Mouse (Mus musculus): ENCODE measurements at regions not wholly inside any gene's neighbourhood (a gene's known extent, or its start where the extent isn't known, plus 50 kb on each side); places are given as distances from the start of the nearest gene placed in this dataset.

- peak; percentile 9 to 29 for DNase-seq
Observed at GRCm38 (mm10) chr10:53852091-53852490, 101.2 kb upstream of the Fam184a start.

GRCm38 (mm10) chr10:53850568-53850967 lies 99.6 kb upstream of the Fam184a start:
- DNase-seq, result no peak

GRCm38 (mm10) chr10:53813244-53813620 lies 62.3 kb upstream of the Fam184a start:
- no peak for DNase-seq

DNA sequence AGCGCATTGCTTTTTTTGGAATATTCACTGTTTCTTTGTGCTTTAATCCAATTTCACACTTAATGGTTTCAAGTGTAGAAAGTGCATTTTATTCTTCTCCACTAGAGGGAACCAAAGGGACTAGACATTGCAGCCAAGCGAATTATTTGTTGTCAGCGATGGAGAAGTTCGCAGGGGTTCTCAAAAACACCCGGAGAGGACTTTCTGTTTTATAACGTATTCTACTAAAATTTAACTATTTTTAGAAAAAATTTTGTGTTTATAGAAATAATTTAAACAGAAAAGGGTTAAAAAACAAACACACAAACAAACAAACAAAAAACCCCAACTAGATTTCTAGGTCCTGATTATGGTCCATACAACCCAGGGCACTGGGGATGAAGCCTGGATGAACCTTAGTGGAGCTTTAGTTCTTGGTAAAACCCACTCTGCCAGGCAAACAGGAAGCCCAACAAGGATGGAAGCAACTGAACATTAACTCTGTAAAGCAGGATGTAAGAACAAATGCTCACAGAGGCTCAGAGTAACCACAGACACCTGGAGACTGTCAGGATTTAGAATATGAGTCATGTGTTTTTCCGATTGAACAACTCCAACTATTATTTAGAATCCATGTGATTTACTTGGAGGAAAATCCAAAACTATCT lies 61.8 kb upstream of the Fam184a start:
- DNase-seq, result no peak

GRCm38 (mm10) chr10:53811904-53812596 lies 61.1 kb upstream of the Fam184a start:
- peak; percentile 75 to 86 for DNase-seq

DNA sequence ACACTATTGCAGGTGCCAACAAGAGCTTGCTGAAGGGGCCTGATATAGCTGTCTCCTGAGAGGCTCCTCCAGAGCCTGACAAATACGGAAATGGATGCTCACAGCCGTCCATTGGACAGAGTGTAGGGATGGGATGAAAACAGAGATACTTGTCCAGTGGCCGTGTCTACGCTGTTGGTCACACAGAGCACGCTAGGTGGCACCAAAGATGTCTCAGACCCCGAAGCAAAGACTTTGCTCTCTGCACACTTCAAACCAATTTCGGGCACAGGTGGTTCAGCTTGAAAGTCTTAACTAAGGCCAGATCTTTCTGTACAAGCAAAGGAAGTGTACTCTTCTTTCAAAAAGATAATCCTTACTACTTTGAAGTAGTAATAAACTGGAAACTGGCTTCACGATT lies 55.8 kb upstream of the Fam184a start:
- peak in 1 of 2 experiments; percentile 37 for DNase-seq

DNA sequence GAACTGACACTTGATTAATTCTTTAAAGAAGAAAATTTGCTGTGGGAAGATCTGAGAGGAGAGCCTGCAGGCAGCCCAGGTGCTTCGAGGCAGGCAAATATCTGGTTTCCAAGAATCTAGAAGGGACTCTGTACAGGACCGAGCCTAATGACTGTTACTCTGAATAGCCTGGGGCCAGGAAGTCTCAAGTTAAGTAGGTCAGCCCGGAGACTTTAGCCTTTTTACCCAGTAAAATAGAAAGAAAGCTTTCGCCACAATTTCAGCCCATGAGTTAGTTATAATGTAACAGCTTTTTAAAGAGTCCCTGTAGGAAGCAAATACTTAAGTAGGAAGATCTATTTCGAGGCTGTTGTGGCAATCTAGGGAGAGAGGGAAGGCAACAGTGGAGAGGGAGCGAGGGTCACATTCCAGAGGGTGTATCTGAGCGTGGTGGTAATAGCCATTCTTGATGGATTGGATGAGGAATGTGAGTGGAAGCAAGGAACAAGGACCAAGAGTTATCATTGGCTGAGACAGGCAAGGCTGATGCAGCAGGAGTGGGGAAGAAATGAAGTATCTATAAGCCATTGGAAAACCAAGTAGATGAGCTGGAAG lies 50.2 kb upstream of the Fam184a start:
- no peak for DNase-seq

Data from cerebellum, postnatal 25 days (tissue).